Mouse (Mus musculus) ovary, adult 18-20 months (tissue): ENCODE results near the gene Arnt2.

Source experiments
- DNase-seq: peaks from one replicate; pipeline ENCODE4 v3.0.0; 2022; ENCODE audit warnings: low spot score, mixed read lengths

The Arnt2 gene

DNA sequence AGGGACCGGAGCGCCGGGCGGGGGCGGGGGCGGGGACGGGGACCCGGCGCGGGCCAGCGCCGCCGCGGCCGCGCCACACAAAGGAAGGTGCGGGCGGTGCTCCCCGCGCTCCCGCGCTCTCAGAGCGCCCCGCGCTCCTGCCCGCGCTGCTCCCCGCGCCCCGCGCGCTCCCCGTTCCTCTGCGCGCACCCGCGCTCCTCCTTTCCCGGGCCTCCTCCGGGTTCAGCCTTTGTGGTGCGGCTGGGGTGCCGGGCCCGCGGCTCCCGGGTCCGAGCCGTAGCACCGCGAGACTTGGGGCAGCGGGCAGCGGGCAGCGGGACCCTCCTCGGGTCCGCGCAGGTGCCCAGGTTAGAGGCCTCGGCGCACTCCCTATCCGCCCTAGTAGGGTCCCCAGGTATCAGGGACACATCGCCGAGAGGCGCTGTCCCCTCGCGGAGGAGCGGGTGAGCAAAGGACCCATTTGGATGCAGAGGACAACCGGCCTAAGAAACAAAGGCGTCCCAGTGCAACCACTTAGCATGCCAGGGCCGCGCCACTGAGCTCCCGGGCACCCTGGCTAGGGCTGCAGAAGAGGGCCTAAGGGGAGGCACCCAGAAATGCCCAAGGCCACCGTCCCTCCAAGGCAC is at the start of gene Arnt2:
Gene Arnt2 (minus strand): TSS at position 281 of the 626 bp plus-strand sequence.
- DNase-seq: peak; percentile 12

DNA sequence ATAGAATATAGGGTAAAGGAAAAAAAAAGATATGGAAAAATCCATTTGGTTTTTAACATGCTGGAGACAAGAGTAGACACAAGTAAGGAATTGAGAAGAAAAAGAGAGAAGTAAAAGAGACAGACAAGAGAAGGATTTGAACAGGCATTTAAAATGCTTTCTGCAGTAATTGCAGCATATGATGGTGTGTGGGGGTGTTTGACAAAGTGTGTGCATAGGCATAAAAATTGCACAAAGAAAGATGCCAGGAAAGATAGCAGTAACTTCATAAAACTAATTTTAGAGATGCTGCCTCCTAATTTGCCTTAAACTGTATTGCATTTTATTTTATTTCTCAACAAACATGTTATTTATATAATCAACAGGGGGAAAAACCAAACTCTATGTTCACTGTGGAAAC is 41.7 kb upstream of the Arnt2 start:
- DNase-seq: no peak

- DNase-seq: no peak
Measured at GRCm38 (mm10) chr7:84449066-84449465, 39.1 kb upstream of the Arnt2 start.

- no peak for DNase-seq
Measured at GRCm38 (mm10) chr7:84448512-84448911, 38.5 kb upstream of the Arnt2 start.

DNA sequence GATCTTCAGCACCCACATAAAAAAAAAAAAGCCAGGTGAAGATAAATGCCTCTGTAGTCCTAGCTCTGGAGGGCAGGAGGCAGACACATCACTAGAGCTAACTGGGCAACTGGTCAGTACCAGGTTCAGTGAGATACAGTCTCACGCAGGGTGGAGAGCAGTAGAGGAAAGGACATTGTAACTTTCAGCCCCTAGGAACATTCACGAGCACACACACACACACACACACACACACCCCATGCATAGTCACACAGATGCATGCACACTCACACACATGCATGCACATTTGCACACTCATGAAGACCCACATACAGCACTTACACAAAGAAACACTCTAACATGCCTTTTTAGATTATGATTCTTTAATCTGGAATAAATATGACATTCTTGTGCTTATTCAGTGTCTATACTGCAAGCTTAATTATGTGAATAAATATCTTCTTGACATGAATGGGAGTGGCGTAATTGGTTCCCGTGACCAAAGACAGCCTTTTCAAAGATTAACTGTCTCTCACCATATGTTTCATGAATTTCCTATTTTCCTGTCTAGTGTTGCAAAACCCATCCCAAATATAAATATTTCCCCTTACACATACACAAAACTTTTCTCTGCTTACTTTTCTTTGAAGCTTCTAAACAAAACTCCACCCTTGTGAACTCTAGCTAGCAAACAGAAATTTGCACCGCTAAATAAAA is 37.9 kb upstream of the Arnt2 start:
- no peak for DNase-seq

DNA sequence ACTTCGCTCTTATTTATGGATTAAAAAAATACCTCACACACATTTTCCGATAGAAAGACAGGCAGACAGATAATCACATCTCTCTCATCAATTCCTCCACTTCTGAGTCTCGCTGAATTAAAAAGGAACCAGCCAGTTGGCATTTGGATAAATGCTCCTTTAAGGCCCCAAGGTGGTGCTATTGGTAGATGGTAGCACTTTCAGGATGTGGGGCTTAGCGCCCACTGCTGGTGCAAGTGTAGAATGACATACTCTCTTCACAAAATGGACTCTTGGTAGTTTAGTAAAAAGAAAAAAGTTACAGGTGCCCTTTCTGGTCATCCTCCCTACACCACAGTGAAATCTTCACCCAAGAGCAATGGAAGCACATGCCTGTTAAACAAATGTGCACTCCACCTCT is 37.1 kb upstream of the Arnt2 start:
- peak; percentile 12 for DNase-seq

GRCm38 (mm10) chr7:84442343-84442911 is 32.5 kb upstream of the Arnt2 start:
- DNase-seq: no peak

DNA sequence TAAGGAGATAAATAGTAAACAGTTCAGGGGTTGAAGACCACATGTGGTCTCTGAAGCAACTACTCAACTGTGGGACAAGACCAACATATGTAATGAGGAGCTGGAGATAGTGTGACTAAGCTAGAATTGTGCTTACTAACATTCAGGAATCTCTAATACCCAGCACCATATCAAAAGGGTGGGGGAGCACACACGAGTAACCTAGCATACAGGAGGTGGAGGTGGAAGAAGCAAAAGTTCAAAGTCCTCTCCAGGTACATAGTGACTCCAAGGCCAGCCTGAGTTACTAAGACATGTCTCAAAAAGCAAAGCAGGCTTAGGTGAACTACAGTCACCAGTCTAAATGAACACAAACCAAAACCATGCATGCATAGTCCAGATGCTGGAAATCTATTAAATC is 29.6 kb upstream of the Arnt2 start:
- no peak for DNase-seq

DNA sequence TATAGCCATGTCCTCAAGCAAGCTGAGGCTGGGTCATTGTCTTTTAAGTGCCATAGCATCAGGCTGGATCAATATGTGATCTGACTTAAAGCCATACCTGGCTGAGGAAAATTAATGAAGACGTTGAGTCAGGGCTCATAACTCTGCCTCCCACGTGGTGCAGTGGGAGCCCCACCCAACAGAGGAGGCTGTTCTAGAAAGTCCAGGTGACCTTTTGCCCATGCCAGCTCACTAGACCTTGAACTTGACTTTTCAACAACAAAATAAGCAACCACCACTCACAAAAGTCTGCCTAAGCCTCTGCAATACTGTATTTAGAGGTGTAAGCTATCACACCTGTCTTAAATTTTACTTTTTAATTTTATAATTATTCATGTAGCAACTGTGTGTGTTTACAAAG is 24.9 kb upstream of the Arnt2 start:
- no peak for DNase-seq

DNA sequence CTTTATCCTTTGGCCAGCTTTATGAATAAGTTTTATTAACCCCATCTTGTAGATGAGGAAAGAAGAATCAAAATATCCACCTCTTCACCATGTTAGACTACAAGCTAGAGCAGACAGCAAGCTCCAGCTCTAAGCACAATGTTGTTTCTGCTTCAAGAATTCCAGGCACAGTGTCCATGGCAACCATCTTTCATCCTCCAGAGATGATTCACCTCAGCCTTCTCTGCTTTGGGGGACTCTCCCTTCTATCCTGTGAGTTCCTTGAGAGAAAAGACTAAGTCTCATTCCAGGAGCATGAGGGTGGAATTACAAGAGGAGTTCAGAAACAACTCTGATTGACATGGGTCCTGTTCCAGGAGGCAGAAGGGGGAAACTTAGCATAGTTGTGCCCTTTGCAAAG is 22.2 kb upstream of the Arnt2 start:
- no peak for DNase-seq

DNA sequence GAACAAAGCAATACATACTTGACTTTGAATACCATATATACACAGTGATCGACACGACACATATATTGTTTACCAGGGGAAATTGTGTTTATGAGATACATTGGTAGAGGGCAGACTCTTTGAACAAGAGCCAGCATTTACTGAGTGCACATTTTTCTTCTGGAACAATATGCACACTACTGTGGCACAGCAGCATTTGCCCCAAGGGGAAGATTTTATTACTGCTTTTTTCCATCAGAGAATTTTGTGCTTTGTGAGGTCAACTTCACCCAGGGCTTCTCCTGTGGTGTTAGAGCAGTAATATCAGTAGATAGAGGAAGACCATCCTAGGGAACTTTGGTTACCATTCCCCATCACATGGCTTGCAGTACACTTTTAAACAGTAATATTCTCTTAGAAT is 17.2 kb upstream of the Arnt2 start:
- no peak for DNase-seq

GRCm38 (mm10) chr7:84424670-84425385 is 14.9 kb upstream of the Arnt2 start:
- no peak for DNase-seq

DNA sequence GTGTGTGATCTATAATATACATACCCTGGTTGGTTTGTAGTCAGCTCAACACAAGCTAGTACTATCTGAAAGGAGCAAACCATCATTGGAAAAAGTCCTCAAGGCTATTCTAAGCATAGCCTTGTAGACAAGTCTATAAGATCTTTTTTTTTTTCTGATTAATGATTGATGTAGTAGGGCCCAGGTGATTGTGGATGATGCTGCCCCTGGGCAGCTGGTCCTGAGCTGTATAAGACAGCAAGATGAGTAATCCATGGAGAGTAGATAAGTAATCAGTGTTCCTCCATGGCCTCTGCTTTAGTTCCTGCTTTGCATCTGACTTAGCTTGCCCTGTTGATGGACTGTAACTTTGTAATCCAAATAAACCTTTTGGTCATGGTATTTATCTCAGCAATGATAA is 11.8 kb upstream of the Arnt2 start:
- no peak for DNase-seq

GRCm38 (mm10) chr7:84421291-84421665 is 11.3 kb upstream of the Arnt2 start:
- DNase-seq: no peak

DNA sequence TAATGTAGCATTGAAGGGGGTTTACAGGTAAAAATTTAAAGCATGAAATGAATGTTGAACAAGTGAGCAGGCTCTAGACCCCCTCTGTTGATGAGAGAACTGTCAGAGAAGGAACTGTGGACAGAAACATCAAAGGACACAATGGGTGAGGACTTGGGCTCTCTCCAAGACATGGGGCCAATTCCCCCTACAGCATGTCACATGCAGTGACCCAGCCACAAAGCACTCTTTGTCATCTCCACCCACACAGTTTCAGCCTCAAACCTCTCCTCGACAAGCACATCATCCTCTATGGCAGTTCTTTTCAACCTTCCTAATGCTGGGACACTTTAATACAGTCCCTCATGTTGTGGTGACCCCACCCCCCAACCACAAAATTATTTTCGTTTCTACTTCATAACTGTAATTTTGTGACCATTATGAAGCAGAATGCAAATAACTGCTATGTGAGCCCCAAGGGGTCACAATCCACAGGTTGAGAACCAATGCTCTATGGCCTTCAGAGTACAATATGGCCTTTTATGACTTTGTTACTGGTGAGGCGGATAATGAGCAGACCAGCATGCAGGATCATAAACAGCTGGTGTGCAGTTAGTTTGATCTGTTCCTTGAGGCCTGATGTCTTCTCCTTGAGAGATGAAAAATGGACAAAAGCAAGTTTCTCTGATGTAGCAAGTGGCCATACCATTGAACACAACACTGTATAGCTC is 10.8 kb upstream of the Arnt2 start:
- no peak for DNase-seq

- DNase-seq: no peak
Measured at GRCm38 (mm10) chr7:84417441-84417840, 7.5 kb upstream of the Arnt2 start.

DNA sequence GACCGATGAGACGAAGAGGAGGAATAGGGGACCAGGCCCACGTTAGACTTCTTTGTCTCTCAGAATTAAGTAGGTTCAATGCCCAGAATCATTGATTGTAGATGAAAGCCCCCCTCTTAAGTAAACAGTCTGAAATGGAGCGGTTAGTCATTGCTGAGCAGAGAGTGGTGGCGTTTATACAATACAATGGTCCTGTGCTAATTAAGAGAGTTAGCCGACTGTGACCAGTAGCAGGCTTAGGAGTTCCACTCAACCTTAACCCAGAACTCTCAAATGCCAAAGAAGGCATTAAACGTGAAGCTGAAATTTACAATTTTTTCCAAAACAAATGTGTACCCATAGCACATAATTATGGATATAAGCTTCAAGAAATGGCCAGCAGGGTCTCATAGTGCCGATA is 2.6 kb upstream of the Arnt2 start:
- no peak for DNase-seq

DNA sequence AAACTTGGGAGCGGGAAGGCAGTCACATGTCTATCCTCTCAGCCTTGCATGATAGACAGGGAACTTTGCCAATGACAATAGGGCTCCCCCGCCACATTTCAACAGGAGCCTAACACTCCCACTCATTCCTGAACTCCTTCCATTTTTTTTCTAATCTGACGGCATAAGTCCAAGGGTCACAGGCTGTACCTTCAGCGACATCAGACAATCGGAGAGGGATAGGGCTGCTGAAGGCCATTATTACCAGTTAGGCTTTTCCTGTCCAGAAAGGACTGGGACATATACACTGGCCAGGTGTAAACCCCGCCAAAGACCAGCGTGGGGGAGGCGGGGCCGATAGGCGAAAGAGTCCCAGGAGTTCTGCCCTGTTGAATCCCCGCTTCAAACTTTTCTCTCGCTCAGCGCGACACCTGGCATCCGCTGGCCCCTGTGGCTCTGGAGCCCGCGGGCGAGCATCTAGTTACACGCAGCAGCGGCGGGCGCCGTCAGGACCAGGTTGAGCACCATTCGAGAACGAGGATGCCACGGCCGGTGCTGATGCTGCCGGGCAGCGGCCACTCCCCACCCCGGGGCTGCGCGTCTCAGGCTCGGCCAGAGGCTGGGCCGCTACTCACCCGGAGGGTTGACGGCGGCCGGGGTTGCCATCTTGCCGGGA is 608 bp downstream of the Arnt2 start:
- peak; percentile 12 for DNase-seq

DNA sequence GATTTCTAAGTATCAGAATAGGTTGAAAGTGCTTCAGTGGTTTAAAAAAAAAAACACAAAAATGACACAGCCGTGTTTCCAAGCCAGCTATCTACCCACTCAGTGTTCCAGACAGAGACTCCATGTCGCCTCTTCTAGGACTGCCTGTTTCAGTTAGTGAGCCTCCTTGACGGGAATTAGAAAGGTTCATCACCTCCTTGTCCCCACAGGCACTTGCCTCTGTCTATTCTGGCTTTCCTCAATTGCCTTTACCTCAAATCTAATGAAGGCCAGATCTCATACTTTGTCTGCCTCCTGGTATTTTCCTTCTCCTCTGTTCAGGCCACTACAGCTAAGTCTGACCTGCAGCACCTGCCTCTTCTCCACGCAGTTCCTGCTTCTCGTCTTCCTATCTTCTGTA is 1.7 kb downstream of the Arnt2 start:
- DNase-seq: no peak

DNA sequence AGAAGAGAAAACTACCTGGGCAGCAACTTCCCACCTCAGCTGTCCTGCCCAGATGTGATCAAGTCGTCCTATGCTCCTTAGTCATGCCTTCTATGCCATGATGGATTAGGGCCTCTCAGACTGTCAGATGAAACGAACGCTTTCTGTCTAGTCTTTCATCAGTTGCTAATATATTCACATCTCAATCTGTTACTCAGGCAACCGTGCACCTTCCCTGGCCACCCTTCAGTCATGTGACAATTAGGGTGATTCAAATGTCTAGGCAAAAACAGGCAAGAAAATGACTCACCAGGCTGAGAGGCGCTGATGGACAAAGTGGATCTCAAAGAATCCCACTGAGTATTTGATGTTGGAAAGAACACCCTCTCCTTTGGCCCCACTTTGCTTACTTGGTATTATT is 6.6 kb downstream of the Arnt2 start:
- no peak for DNase-seq

DNA sequence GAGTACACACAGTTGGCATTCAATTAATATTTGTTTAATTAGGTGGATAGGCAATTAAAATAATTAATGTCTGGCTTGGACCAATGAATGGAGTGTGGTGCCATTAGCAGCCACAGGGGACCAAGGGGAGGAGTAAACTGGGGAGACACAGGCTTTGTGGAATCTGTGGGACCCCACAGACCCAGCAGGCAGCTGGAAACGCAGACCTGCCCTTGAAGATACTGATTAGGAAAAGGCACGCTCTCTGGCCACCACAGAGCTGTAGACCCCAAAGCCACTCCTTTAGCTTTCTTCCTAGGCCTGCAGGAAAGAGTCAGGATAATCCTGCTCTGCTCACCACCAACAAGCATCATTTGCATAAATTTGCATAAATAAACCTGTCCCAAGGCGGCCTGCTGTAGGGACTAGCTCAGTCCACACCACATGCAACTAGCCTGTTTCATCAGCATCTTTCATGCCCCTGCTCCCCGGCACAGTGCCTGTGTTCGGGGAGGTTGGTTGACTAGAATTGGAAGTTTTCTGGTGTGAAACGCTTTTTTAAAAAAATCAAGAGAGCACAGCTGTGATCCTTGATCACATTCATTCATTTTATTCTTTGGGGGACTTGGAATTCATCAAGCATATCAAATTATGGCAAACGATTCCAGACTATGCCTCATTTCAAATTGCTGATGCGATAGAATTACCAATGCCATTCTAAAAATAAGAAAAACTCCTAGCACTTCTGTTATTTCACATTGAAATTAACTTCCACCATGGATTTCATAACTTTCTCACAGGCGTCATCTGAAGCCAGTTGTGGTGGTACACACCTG is 8.1 kb downstream of the Arnt2 start:
- no peak for DNase-seq
